Mouse (Mus musculus) kidney, adult 2 months (tissue): ENCODE results near the gene Nrip1. TPM values are rescaled to one million over a fixed set of nuclear protein-coding genes. Genes with fewer than 3 reads are reported as not detected.

Experiments used
- DNase-seq: peaks from one replicate; pipeline ENCODE4 v3.0.0; 2021
- H3K27ac ChIP-seq: fragments of 200-500 bp; 2 replicates; pipeline ENCODE4 v1.5.1; 2012; ENCODE audit warnings: low read depth, low read length, control low read depth, inconsistent platforms; ENCODE audit not compliant: insufficient read depth
- H3K27me3 ChIP-seq: fragments of 200-500 bp; replicated peaks from 2 replicates; pipeline ENCODE4 v1.6.1; 2012; ENCODE audit warnings: mild to moderate bottlenecking, moderate library complexity, low read length, inconsistent platforms; ENCODE audit not compliant: control insufficient read depth, insufficient read depth
- H3K36me3 ChIP-seq: fragments of 200-500 bp; 2 replicates; pipeline ENCODE4 v1.6.1; 2012; ENCODE audit warnings: mild to moderate bottlenecking, moderate library complexity, low read length, inconsistent platforms; ENCODE audit not compliant: control insufficient read depth, insufficient read depth
- H3K4me1 ChIP-seq: fragments of 200-500 bp; 2 replicates; pipeline ENCODE4 v1.6.1; 2011; ENCODE audit warnings: low read length; ENCODE audit not compliant: control insufficient read depth, insufficient read depth
- H3K4me3 ChIP-seq: fragments of 200-500 bp; 2 replicates; pipeline ENCODE4 v1.5.1; 2011; ENCODE audit warnings: mild to moderate bottlenecking, low read depth, low read length, control low read depth; ENCODE audit not compliant: insufficient read depth
- CTCF ChIP-seq: fragments of 200-500 bp; conservative IDR thresholded peaks from 2 replicates; pipeline ENCODE4 v1.5.1; 2011; ENCODE audit warnings: low read depth, mild to moderate bottlenecking, control low read depth, low read length, moderate library complexity, mixed read lengths; ENCODE audit not compliant: insufficient read depth, insufficient read length
- POLR2A ChIP-seq: fragments of 200-500 bp; IDR thresholded peaks from one replicate; pipeline ENCODE4 v1.6.1; 2011; ENCODE audit warnings: low read depth, low read length, control low read depth
- WGBS: fragments of 180-500 bp; shearing (Covaris S2); methylation state at CpG from one replicate; pipeline ENCODE4 v1.1.7; 2018; 5-methylcytosine and 5-hydroxymethylcytosine counted together
- polyA plus RNA-seq: library from polyadenylated mRNA; depleted of rRNA; stranded (reverse); fragments of >200 nt; gene quantifications from 2 replicates; pipeline ENCODE4 v1.2.3, GENCODE M21; 2012

The Nrip1 gene
- polyA plus RNA-seq, 1 experiment, result 7.1 TPM

GRCm38 (mm10) chr16:76396512-76396911 lies 22.9 kb upstream of the Nrip1 start:
- DNase-seq, result peak; percentile 54
- Histone ChIP-seq H3K27me3 (no peaks in the 10 kb centered on the region), H3K36me3 (no peaks in the 10 kb centered on the region), H3K4me3 (no peak overlapping the region), H3K4me1 (no peaks in the 10 kb centered on the region), H3K27ac (no peak overlapping the region)
- 65% methylated on average over 1 of the region's 1 CpGs for WGBS
- no peak for TF ChIP-seq CTCF
- no peak for TF ChIP-seq POLR2A

- DNase-seq, result no peak
- Histone ChIP-seq H3K36me3 (no peaks in the 10 kb centered on the region), H3K4me3 (no peak overlapping the region), H3K27ac (no peak overlapping the region), H3K4me1 (no peaks in the 10 kb centered on the region), H3K27me3 (no peaks in the 10 kb centered on the region)
- 85% methylated on average over 3 of the region's 3 CpGs for WGBS
- TF ChIP-seq POLR2A, result no peak
- no peak for TF ChIP-seq CTCF
Observed at GRCm38 (mm10) chr16:76393267-76393666, 19.6 kb upstream of the Nrip1 start.

- Histone ChIP-seq H3K4me3 (no peak overlapping the region), H3K36me3 (no peaks in the 10 kb centered on the region), H3K27me3 (no peaks in the 10 kb centered on the region), H3K4me1 (peaks cover 2% of the 10 kb centered on the region; the same call in 1 of the 2 replicates), H3K27ac (no peak overlapping the region)
- 69% methylated on average over 5 of the region's 5 CpGs for WGBS
- TF ChIP-seq POLR2A (no peak), CTCF (no peak)
- DNase-seq, result no peak
Observed at GRCm38 (mm10) chr16:76386496-76386895, 12.9 kb upstream of the Nrip1 start.

- H3K4me3 ChIP-seq, result no peak overlapping the region
- no peaks in the 10 kb centered on the region for H3K27me3 ChIP-seq
- TF ChIP-seq POLR2A (no peak), CTCF (no peak)
- no peak for DNase-seq
- WGBS, result 76% methylated on average over 4 of the region's 4 CpGs
- H3K36me3 ChIP-seq, result no peaks in the 10 kb centered on the region
- peaks cover 2% of the 10 kb centered on the region; the same call in 1 of the 2 replicates for H3K4me1 ChIP-seq
- no peak overlapping the region for H3K27ac ChIP-seq
Observed at GRCm38 (mm10) chr16:76386071-76386470, 12.4 kb upstream of the Nrip1 start.

GRCm38 (mm10) chr16:76377211-76377610 lies 3.6 kb upstream of the Nrip1 start:
- Histone ChIP-seq H3K36me3 (no peaks in the 10 kb centered on the region), H3K4me1 (peaks cover 3% of the 10 kb centered on the region; the same call in 1 of the 2 replicates), H3K4me3 (no peak overlapping the region), H3K27ac (no peak overlapping the region), H3K27me3 (no peaks in the 10 kb centered on the region)
- TF ChIP-seq CTCF (no peak), POLR2A (no peak)
- WGBS, result 97% methylated on average over 3 of the region's 3 CpGs
- DNase-seq, result no peak

GRCm38 (mm10) chr16:76376661-76377060 lies 3.0 kb upstream of the Nrip1 start:
- no peak overlapping the region for H3K27ac ChIP-seq
- H3K4me3 ChIP-seq, result no peak overlapping the region
- WGBS, result 95% methylated on average over 8 of the region's 8 CpGs
- no peaks in the 10 kb centered on the region for H3K27me3 ChIP-seq
- no peak for DNase-seq
- no peaks in the 10 kb centered on the region for H3K36me3 ChIP-seq
- TF ChIP-seq CTCF, result no peak
- no peak for TF ChIP-seq POLR2A
- H3K4me1 ChIP-seq, result peaks cover 3% of the 10 kb centered on the region; the same call in 1 of the 2 replicates

- under 1% methylated on average over 65 of the region's 70 CpGs for WGBS
- Histone ChIP-seq H3K36me3 (no peaks in the 10 kb centered on the region), H3K4me1 (peaks cover 14% of the 10 kb centered on the region; the same call in 1 of the 2 replicates), H3K4me3 (peak overlapping the region; percentile 97), H3K27me3 (no peaks in the 10 kb centered on the region), H3K27ac (peak overlapping the region; percentile 98)
- peak; percentile 93 for DNase-seq
- TF ChIP-seq POLR2A (peak; percentile 66), CTCF (0 out of 2 replicates have a peak, but pooled peaks have one; percentile 41)
Observed at GRCm38 (mm10) chr16:76372941-76373561, 576 bp downstream of the Nrip1 start.
